Mouse (Mus musculus) small intestine, adult 2 months (tissue): ENCODE results near the gene Afap1.

ENCODE experiments used
- CTCF ChIP-seq: fragments of 200-500 bp; IDR thresholded peaks from 2 replicates; pipeline ENCODE4 v1.5.1; 2012; ENCODE audit warnings: low read depth, mild to moderate bottlenecking, control low read depth, inconsistent platforms, low read length, moderate library complexity, mixed read lengths; ENCODE audit not compliant: insufficient replicate concordance, insufficient read length; ENCODE audit errors: extremely low read depth
- POLR2A ChIP-seq: fragments of 200-500 bp; IDR thresholded peaks from 2 replicates; pipeline ENCODE4 v1.6.1; 2012; ENCODE audit warnings: low read depth, mild to moderate bottlenecking, control low read depth, inconsistent platforms, low read length, moderate library complexity

DNA sequence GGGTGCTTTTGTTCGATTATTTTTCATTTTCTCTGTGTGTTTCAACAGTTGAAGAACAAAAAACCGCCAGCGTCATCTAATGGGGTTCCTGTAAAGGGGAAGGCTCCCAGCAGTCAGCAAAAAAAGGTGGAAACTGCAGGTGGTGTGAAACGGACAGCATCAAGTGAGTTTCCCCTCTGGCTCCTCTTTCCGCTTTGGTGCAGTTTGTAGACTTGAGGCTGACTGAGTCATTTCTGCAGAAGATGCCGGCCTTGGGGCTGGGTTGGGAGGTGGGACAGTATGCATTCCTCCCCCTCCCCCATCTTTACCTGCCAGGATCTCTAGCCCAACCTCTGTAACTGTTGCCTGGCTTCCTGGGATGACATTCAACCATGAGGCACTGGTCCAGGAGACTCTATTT lies 96.4 kb downstream of the Afap1 start:
- TF ChIP-seq CTCF (no peak), POLR2A (no peak)
